Comparison of ENCODE assay signal across 24 mouse cellular contexts in the genomic region with DNA sequence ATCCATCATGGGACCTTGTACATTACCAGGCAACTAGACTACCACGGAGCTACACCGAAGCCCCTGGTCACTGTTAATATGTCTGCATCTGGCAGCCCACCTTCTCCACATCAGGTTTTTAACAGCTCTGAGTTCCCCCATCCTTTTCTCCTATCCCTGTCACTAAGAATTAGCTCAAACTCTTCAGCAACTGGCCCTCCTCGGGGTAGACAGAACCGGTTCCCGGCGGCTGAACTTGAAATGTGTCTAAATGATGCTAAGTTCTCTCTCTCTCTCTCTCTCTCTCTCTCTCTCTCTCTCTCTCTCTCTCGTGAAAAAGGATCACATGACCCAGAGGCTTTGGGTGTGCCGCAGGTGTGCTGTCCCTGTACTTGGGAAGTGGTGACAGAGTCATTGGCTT. TPM values are rescaled to one million over a fixed set of nuclear protein-coding genes. Genes with fewer than 3 reads are reported as not detected.
DNase-seq lines count a peak whose midpoint lies in the region; ATAC-seq and TF ChIP-seq lines count a peak whose summit lies in the region.
"Had no signal": no experiment of that assay in that cellular context is flagged by ENCODE, and none has a peak within 500 bp of the region (broad histone marks: within the 10 kb centered on the region; RNA-seq: fewer than 3 reads in every experiment).

No protein-coding gene starts in this region.

- no peak for ATAC-seq in kidney, embryonic 14.5 days (ENCODE audit: low FRiP score, low TSS enrichment)
- no peak for ATAC-seq in kidney, postnatal 0 days (replicated peaks; ENCODE audit: low FRiP score, low read depth)
- ATAC-seq: CD4-positive, CD25-positive, alpha-beta regulatory T cell, adult 4 months; forebrain, embryonic 14.5 days; forebrain, postnatal 0 days; hindbrain, postnatal 0 days; inflammation-experienced regulatory T-cells, adult 6 months had no signal

- no peaks in the 10 kb centered on the region for H3K36me3 ChIP-seq in kidney, embryonic 14.5 days (ENCODE audit: control insufficient read depth, insufficient read depth, low read length)
- no peaks in the 10 kb centered on the region for H3K36me3 ChIP-seq in kidney, adult 2 months (ENCODE audit: control insufficient read depth, insufficient read depth, low read length)
- H3K36me3 ChIP-seq in kidney, postnatal 0 days (ENCODE audit: insufficient read depth, low read length), result no peaks in the 10 kb centered on the region
- H3K36me3 ChIP-seq: embryonic facial prominence, embryonic 15.5 days; heart, embryonic 12.5 days; heart, embryonic 15.5 days had no signal

- DNase-seq in kidney, adult 2 months, result no peak
- no peak for DNase-seq in kidney, postnatal 0 days (ENCODE audit: low spot score)
- no peak for DNase-seq in kidney, postnatal 36 days
- peak; percentile 67 for DNase-seq in retina, embryonic 14.5 days (ENCODE audit: low spot score)
- DNase-seq in left cerebral cortex, adult 8-10 months (ENCODE audit: low spot score in 2 of 2), result no peak
- DNase-seq: cerebellum, adult 18-20 months; cerebellum, adult 9-11 months; cerebellum, postnatal 36 days; embryo, embryonic 11 days; forebrain, postnatal 0 days; gastrocnemius, adult 2 months; gastrocnemius, postnatal 14 days; heart, adult 11 months; heart, postnatal 10 days; heart, postnatal 4 days had no signal

- no peak for TF ChIP-seq POLR2A in kidney, adult 2 months (IDR thresholded peaks at IDR 0.05; ENCODE audit: low read depth, low read length)

- no peak overlapping the region for H3K4me3 ChIP-seq in kidney, embryonic 14.5 days (ENCODE audit: low read length)
- no peak overlapping the region for H3K4me3 ChIP-seq in kidney, adult 2 months (ENCODE audit: insufficient read depth, low read depth, low read length)
- no peak overlapping the region for H3K4me3 ChIP-seq in kidney, postnatal 0 days (replicated peaks; ENCODE audit: low read depth, low read length)
- H3K4me3 ChIP-seq: embryonic facial prominence, embryonic 15.5 days; gastrocnemius, adult 2 months; heart, embryonic 12.5 days; heart, embryonic 15.5 days had no signal

- H3K4me2 ChIP-seq in kidney, embryonic 14.5 days (replicated peaks; ENCODE audit: low read depth, low read length), result no peak overlapping the region
- no peak overlapping the region for H3K4me2 ChIP-seq in kidney, postnatal 0 days (ENCODE audit: low read length)
- H3K4me2 ChIP-seq: embryonic facial prominence, embryonic 15.5 days; heart, embryonic 12.5 days; heart, embryonic 15.5 days; hindbrain, embryonic 14.5 days had no signal

- H3K27ac ChIP-seq in kidney, embryonic 14.5 days (ENCODE audit: low read depth, low read length), result peak overlapping the region; percentile 71; the same call in 1 of the 2 replicates
- H3K27ac ChIP-seq in kidney, adult 2 months (ENCODE audit: insufficient read depth, low read depth, low read length), result no peak overlapping the region
- H3K27ac ChIP-seq in kidney, postnatal 0 days, result 0 out of 2 replicates have a peak overlapping the region, but pooled peaks have one; percentile 31
- H3K27ac ChIP-seq: embryonic facial prominence, embryonic 15.5 days; gastrocnemius, adult 2 months; heart, embryonic 15.5 days; hindbrain, embryonic 14.5 days; hindbrain, postnatal 0 days had no signal

- H3K9ac ChIP-seq in kidney, embryonic 14.5 days (ENCODE audit: low read depth, low read length), result no peak overlapping the region
- H3K9ac ChIP-seq in kidney, postnatal 0 days (ENCODE audit: low read depth, low read length), result no peak overlapping the region
- H3K9ac ChIP-seq: embryonic facial prominence, embryonic 15.5 days; forebrain, postnatal 0 days; heart, embryonic 12.5 days; heart, embryonic 15.5 days; hindbrain, embryonic 14.5 days had no signal

- no peak for TF ChIP-seq CTCF in kidney, adult 2 months (conservative IDR thresholded peaks at IDR 0.05; ENCODE audit: insufficient read depth, insufficient read length, low read depth, low read length)
- no peak for TF ChIP-seq CTCF in kidney, postnatal 0 days (IDR thresholded peaks at IDR 0.05; ENCODE audit: low read depth)

- peaks cover 17% of the 10 kb centered on the region for H3K4me1 ChIP-seq in kidney, embryonic 14.5 days (ENCODE audit: control insufficient read depth, insufficient read depth, low read length)
- H3K4me1 ChIP-seq in kidney, adult 2 months (ENCODE audit: control insufficient read depth, insufficient read depth, low read length), result no peaks in the 10 kb centered on the region
- peaks cover 12% of the 10 kb centered on the region for H3K4me1 ChIP-seq in kidney, postnatal 0 days (replicated peaks; ENCODE audit: insufficient read depth, low read length)

- H3K9me3 ChIP-seq in kidney, embryonic 14.5 days (ENCODE audit: control insufficient read depth, low read length), result no peaks in the 10 kb centered on the region
- no peaks in the 10 kb centered on the region for H3K9me3 ChIP-seq in kidney, postnatal 0 days (replicated peaks; ENCODE audit: low read length)
- H3K9me3 ChIP-seq: embryonic facial prominence, embryonic 15.5 days; heart, embryonic 15.5 days had no signal

- 55% methylated on average over 8 of the region's 8 CpGs for WGBS in kidney, embryonic 14.5 days
- 66% methylated on average over 8 of the region's 8 CpGs for WGBS in kidney, adult 2 months
- WGBS in kidney, postnatal 0 days, result 70% methylated on average over 7 of the region's 8 CpGs

- no peaks in the 10 kb centered on the region for H3K27me3 ChIP-seq in kidney, embryonic 14.5 days (ENCODE audit: control insufficient read depth, insufficient read depth, low read length)
- H3K27me3 ChIP-seq in kidney, adult 2 months (replicated peaks; ENCODE audit: control insufficient read depth, insufficient read depth, low read length), result no peaks in the 10 kb centered on the region
- H3K27me3 ChIP-seq in kidney, postnatal 0 days (ENCODE audit: insufficient read depth, low read length), result no peaks in the 10 kb centered on the region
- H3K27me3 ChIP-seq: embryonic facial prominence, embryonic 15.5 days; heart, embryonic 12.5 days; heart, embryonic 15.5 days had no signal

RNA-seq across cellular contexts. Expression of a gene that starts 16.4 kb away (rescaled TPM):
- 18.3 and 34.9 TPM in 2 replicates for polyA plus RNA-seq in kidney, embryonic 14.5 days (2014; fragmentation: Nextera tagmentation; extraction: Ambion mirVana)
- 13.0 and 13.4 TPM in 2 replicates for polyA plus RNA-seq in kidney, adult 2 months (2012; rRNA removed)
- 24.9 and 25.5 TPM in 2 replicates for polyA plus RNA-seq in kidney, postnatal 0 days (2015; fragmentation: Nextera tagmentation; extraction: Ambion mirVana)
- 10 to 100 TPM; 22.2 to 25.1 (median 23.3) TPM for total RNA-seq in left cerebral cortex, adult 8-10 months (2022)

RNA-seq across cellular contexts. Expression of a gene that starts 39.1 kb away (rescaled TPM):
- 57.8 and 62.0 TPM in 2 replicates for polyA plus RNA-seq in kidney, embryonic 14.5 days (2014; fragmentation: Nextera tagmentation; extraction: Ambion mirVana)
- polyA plus RNA-seq in kidney, adult 2 months (2012; rRNA removed), result 25.7 and 29.2 TPM in 2 replicates
- 55.2 and 55.8 TPM in 2 replicates for polyA plus RNA-seq in kidney, postnatal 0 days (2015; fragmentation: Nextera tagmentation; extraction: Ambion mirVana)
- 1 to 10 TPM; 6.2 to 9.0 (median 7.8) TPM for total RNA-seq in left cerebral cortex, adult 8-10 months (2022)
